Mouse (Mus musculus) heart, embryonic 12.5 days (tissue): ENCODE results near the gene Ipp. TPM values are rescaled to one million over a fixed set of nuclear protein-coding genes. Genes with fewer than 3 reads are reported as not detected.
A peak's percentile ranks its signal among the peaks of the same experiment; 100 is the strongest.

Source experiments
- ATAC-seq: fragments of 200-750 bp; cut with Nextera tagmentation; 2 replicates; pipeline ENCODE4 v1.8.0; 2017; ENCODE audit warnings: moderate TSS enrichment, moderate library complexity; ENCODE audit not compliant: insufficient number of reproducible peaks, low FRiP score
- H3K27ac ChIP-seq: fragments of 300-500 bp; sonication (generic); 2 replicates; pipeline ENCODE4 v1.5.1; 2016; ENCODE audit warnings: mild to moderate bottlenecking, moderate library complexity; ENCODE audit not compliant: poor library complexity, severe bottlenecking
- H3K27me3 ChIP-seq: fragments of 300-500 bp; sonication (generic); replicated peaks from 2 replicates; pipeline ENCODE4 v1.6.1; 2016; ENCODE audit warnings: mild to moderate bottlenecking, moderate library complexity
- H3K36me3 ChIP-seq: fragments of 300-500 bp; sonication (generic); 2 replicates; pipeline ENCODE4 v1.6.1; 2016; ENCODE audit warnings: mild to moderate bottlenecking, moderate library complexity
- H3K4me1 ChIP-seq: fragments of 300-500 bp; sonication (generic); replicated peaks from 2 replicates; pipeline ENCODE4 v1.6.1; 2016; ENCODE audit warnings: mild to moderate bottlenecking
- H3K4me2 ChIP-seq: fragments of 300-500 bp; sonication (generic); 2 replicates; pipeline ENCODE4 v1.6.1; 2016; ENCODE audit warnings: mild to moderate bottlenecking, moderate library complexity
- H3K4me3 ChIP-seq: fragments of 300-500 bp; sonication (generic); 2 replicates; pipeline ENCODE4 v1.5.1; 2016; ENCODE audit warnings: mild to moderate bottlenecking
- H3K9ac ChIP-seq: fragments of 300-500 bp; sonication (generic); 2 replicates; pipeline ENCODE4 v1.6.1; 2016; ENCODE audit warnings: mild to moderate bottlenecking, moderate library complexity
- H3K9me3 ChIP-seq: fragments of 300-500 bp; sonication (generic); replicated peaks from 2 replicates; pipeline ENCODE4 v1.6.1; 2016; ENCODE audit warnings: mild to moderate bottlenecking, moderate library complexity
- WGBS: fragments of 180-500 bp; shearing (Covaris S2); methylation state at CpG from one replicate; pipeline ENCODE4 v1.1.7; 2016; 5-methylcytosine and 5-hydroxymethylcytosine counted together
- polyA plus RNA-seq: library from polyadenylated mRNA; unstranded; fragments of >200 nt; fragmentation: Nextera tagmentation; extraction: Ambion mirVana; gene quantifications from 2 replicates; pipeline ENCODE4 v1.2.1, GENCODE M21; 2016

The Ipp gene
- polyA plus RNA-seq, 1 experiment from 2014 or later: 17.8 TPM

DNA sequence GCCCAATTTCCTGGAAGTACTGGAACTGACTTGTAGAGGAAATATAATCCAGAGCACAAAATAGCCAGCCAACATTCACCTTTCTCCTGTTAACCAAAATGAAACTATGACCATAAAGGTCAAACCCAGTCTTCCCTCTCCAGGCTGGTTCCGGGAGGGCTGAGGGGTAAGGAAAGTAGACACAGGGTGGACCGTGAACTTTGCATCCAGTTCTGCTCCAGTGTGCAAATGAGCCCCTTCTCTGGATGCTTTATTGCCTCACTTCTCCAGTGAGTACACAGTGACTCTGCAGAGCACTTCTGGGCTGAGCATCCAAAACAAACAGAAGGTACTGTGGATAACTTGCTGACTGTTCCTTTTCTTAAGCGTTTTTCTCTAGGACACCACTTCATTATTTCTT lies 7.4 kb upstream of the Ipp start:
- 66% methylated on average over 3 of the region's 3 CpGs for WGBS
- H3K4me3 ChIP-seq: no peak overlapping the region
- no peak overlapping the region for H3K27ac ChIP-seq
- H3K9me3 ChIP-seq: no peaks in the 10 kb centered on the region
- no peak overlapping the region for H3K9ac ChIP-seq
- H3K4me1 ChIP-seq: no peaks in the 10 kb centered on the region
- no peak overlapping the region for H3K4me2 ChIP-seq
- no peak for ATAC-seq
- no peaks in the 10 kb centered on the region for H3K27me3 ChIP-seq
- H3K36me3 ChIP-seq: no peaks in the 10 kb centered on the region

DNA sequence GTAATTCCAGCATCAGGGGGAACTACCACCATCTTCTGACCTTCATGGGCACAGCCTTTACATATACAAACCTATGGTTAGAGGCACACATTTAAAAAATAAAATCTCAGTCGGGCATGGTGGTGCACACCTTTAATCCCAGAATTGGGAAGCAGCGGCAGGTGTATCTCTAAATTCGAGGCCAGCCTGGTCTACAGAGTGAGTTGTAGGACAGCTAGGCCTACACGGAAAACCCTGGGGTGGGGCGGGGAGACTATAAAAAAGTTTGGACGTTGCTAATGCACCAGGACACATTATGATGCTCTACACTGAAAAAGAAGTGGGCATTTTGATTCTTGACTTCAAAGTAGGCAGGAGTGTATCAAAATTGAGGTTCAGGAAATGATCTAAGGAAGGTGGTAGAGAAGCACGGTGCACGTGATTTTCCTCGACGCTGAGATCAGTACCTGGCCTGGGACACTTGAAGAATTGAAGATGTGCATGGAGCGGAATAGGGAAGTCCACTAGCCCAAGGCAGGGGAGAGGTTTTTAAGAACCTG lies 394 bp upstream of the Ipp start:
- H3K27me3 ChIP-seq: no peaks in the 10 kb centered on the region
- H3K36me3 ChIP-seq: peaks cover 5% of the 10 kb centered on the region
- H3K9me3 ChIP-seq: no peaks in the 10 kb centered on the region
- H3K4me2 ChIP-seq: peak overlapping the region; percentile 74
- peak overlapping the region; percentile 5; the same call in 1 of the 2 replicates for H3K27ac ChIP-seq
- H3K4me1 ChIP-seq: peaks cover 10% of the 10 kb centered on the region
- WGBS: 24% methylated on average over 11 of the region's 11 CpGs
- peak overlapping the region; percentile 84 for H3K9ac ChIP-seq
- 0 out of 2 replicates have a peak, but pooled peaks have one; percentile 1 for ATAC-seq
- peak overlapping the region; percentile 68 for H3K4me3 ChIP-seq

DNA sequence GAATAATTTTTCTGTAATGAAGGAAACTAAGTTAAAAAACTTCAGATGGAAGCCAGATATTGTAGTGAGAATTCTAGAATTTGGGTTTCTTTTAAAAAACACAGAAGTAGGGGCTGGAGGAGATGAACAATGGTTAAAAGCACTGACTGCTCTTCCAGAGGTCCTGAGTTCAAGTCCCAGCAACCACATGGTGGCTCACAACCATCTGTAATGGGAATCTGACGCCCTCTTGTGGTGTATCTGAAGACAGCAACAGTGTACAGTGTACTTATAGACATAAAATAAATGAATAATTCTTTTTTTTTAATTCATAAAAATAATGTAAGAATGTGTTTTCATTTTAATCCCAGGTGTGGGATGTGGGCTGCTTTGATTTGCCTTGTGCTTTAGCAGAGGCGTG lies 23.8 kb downstream of the Ipp start:
- Histone ChIP-seq H3K9me3 (peaks cover 3% of the 10 kb centered on the region; the same call in 1 of the 2 replicates), H3K27ac (no peak overlapping the region), H3K4me1 (no peaks in the 10 kb centered on the region), H3K27me3 (no peaks in the 10 kb centered on the region), H3K9ac (no peak overlapping the region), H3K4me2 (no peak overlapping the region), H3K36me3 (peaks cover 22% of the 10 kb centered on the region), H3K4me3 (no peak overlapping the region)
- ATAC-seq: no peak
- 55% methylated on average over 2 of the region's 2 CpGs for WGBS

DNA sequence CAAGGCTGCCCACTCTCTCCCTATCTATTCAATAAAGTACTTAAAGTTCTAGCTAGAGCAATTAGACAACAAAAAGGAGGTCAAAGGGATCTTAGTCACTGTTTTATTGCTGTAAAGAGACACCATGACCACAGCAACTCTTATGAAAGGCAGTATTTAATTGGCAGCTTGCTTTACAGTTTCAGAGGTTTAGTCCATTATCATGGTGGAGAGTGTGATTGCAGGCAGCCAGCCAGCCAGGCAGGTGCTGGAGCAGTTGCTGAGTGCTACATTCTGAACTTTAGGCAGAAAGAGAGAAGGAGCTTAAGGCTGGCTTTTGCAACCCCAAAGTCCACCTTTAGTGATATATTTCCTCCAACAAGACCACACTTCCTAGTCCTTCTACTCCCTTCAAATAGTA lies 29.0 kb downstream of the Ipp start:
- Histone ChIP-seq H3K9ac (no peak overlapping the region), H3K27ac (no peak overlapping the region), H3K27me3 (no peaks in the 10 kb centered on the region), H3K4me1 (no peaks in the 10 kb centered on the region), H3K4me3 (no peak overlapping the region), H3K9me3 (0 out of 2 replicates have a peak, but pooled peaks cover 3% of the 10 kb centered on the region), H3K4me2 (no peak overlapping the region), H3K36me3 (peaks cover 21% of the 10 kb centered on the region)
- ATAC-seq: no peak

DNA sequence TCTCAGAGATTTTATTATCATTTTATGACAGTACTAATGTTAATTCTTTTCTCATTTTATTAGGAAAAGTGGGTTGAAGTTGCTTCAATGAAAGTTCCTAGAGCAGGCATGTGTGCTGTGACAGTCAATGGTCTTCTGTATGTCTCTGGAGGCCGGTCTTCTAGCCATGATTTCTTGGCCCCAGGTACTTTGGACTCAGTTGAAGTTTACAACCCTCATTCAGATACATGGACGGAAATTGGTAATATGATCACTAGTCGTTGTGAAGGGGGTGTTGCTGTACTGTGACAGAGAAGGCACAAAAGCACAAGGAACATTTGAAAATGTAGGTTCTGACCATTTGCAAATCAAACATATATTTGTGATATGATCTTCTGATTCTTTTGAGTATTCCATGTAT lies 30.4 kb downstream of the Ipp start:
- no peak overlapping the region for H3K4me2 ChIP-seq
- ATAC-seq: no peak
- H3K4me1 ChIP-seq: no peaks in the 10 kb centered on the region
- no peak overlapping the region for H3K4me3 ChIP-seq
- H3K9ac ChIP-seq: no peak overlapping the region
- H3K36me3 ChIP-seq: peaks cover 22% of the 10 kb centered on the region
- 0 out of 2 replicates have a peak, but pooled peaks cover 3% of the 10 kb centered on the region for H3K9me3 ChIP-seq
- H3K27ac ChIP-seq: no peak overlapping the region
- no peaks in the 10 kb centered on the region for H3K27me3 ChIP-seq
- 83% methylated on average over 3 of the region's 3 CpGs for WGBS

DNA sequence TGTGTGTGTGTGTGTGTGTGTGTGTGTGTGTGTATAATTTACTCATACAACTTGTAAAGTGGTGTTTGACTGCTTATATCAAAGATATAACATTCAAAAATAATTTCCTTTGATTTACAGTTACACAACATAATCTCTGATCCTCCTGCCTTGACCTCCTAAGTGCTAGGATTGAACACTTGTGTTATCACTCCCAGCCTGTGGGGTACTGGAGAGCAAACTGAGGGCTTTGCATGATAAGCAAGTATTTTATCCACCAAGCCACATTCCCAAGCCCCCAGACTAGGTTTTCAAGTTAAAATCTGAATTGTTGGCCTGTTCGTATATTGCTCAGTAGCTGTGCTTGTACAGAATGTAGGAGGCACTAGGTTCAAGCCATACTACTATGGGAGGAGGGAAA lies 43.1 kb downstream of the Ipp start:
- Histone ChIP-seq H3K9ac (no peak overlapping the region), H3K4me3 (no peak overlapping the region), H3K4me1 (peaks cover 4% of the 10 kb centered on the region; the same call in 1 of the 2 replicates), H3K36me3 (peaks cover 18% of the 10 kb centered on the region), H3K9me3 (no peaks in the 10 kb centered on the region), H3K27ac (no peak overlapping the region), H3K27me3 (no peaks in the 10 kb centered on the region), H3K4me2 (no peak overlapping the region)
- WGBS: 51% methylated on average over 1 of the region's 1 CpGs
- ATAC-seq: no peak

DNA sequence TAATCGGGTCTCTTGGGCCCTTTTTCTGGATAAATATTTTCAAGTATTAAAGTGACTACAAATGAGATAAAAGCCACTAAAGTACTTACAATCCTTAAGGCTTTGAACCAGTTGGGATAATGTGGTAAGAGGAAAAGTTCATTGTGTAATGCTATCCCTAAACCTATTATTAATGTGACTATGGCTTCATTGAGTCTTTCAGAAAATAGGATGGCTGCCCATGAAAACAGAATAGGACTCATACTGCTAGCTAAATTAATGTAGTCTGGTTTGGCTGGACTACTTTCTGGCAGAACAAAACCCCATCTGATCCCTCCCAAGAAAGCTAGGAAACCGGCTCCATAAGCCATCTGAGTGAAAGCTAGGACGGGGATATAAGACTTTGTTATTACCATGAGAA lies 45.7 kb downstream of the Ipp start:
- Histone ChIP-seq H3K4me3 (no peak overlapping the region), H3K36me3 (peaks cover 18% of the 10 kb centered on the region), H3K27me3 (no peaks in the 10 kb centered on the region), H3K27ac (no peak overlapping the region), H3K4me2 (no peak overlapping the region), H3K9ac (no peak overlapping the region), H3K4me1 (peaks cover 6% of the 10 kb centered on the region; the same call in 1 of the 2 replicates), H3K9me3 (no peaks in the 10 kb centered on the region)
- no peak for ATAC-seq
- 86% methylated on average over 3 of the region's 3 CpGs for WGBS

DNA sequence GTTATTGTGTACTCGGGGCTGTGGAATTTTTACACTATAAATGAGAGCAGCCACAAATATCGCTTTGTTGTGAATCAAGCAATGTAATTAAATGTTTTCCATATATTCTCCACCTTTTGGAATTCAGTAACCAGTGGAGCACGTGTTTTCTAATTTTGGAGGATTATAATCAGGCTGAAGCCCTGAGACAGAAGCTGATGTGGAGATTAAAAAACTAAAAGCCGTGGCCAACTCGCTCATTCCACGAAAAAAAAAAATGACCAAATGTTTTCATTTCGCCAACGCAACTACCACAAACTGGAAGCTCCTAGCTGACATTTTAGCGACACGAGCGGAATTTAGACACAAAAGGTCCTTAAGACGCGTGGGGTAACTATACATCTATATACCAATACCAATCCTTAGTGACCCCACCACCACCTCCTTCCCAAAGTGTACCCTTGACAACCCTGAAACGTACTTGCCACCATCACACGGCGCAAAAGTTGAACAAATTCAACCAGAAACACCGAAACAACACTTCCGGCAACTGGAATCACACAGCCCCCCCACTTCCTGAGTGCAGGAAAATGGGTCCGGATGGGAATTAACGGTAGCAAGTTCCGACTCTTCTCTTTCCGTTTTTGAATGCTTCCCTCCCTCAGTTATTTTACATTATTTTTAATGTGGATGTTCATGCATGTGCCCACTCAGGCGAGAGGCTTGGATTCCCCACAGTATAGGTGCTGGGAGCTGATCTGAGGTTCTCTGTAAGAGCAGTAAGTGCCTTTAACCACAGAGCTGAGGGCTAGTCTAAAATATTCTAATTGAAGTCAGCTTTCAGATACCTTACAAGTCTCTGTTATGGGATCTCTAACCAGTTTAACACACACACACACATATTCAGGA lies 48.3 kb downstream of the Ipp start, which contains the start of gene Tmem69:
TSS of gene Tmem69 (minus strand) at position 524 of the 888 bp plus-strand sequence.
- H3K9ac ChIP-seq: peak within 1 kb of the TSS; percentile 87
- WGBS: 3% methylated on average over 23 of the region's 23 CpGs
- H3K9me3 ChIP-seq: no peaks in the 10 kb centered on the region
- peak within 1 kb of the TSS; percentile 79 for H3K4me3 ChIP-seq
- H3K27me3 ChIP-seq: no peaks in the 10 kb centered on the region
- ATAC-seq: no peak
- peaks cover 20% of the 10 kb centered on the region for H3K36me3 ChIP-seq
- peaks cover 2% of the 10 kb centered on the region; the same call in 1 of the 2 replicates for H3K4me1 ChIP-seq
- peak within 1 kb of the TSS; percentile 98 for H3K27ac ChIP-seq
- H3K4me2 ChIP-seq: peak within 1 kb of the TSS; percentile 80

DNA sequence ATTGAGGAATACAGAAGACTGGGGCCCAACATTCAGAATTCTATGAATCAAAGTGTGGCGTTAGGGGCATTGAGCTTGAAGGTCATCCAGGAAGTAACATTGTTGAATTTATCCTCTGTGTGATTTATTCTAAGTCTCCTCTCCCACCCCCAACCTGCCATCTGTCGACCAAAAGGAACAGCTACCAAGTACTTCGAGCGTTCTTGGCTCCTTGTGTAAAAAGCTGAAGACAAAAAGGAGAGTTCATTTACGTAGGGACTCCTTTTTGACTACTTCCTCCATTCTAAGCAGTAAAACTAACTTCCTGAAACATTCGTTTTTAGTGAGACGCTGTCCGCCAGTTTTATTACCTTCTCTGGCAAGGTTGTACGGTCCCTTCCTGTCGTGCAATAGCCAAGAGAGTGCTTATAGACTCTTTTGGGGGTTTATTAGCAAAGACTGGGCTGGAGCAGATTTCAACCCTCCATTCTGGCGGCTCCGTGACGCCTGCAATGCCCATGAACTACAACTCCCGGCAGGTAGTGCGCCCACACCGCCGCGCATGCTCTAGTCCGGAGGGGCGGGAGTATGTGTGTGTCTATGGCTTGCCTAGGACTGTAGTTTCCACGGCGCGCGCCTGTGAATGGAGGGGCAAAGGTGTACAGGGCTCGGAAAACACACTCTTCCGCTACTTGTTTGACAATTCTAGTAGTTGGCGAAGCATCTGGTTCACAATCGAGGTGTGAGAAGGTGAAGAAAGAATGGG lies 49.4 kb downstream of the Ipp start:
- Histone ChIP-seq H3K27me3 (no peaks in the 10 kb centered on the region), H3K9me3 (no peaks in the 10 kb centered on the region), H3K9ac (peak overlapping the region; percentile 87), H3K36me3 (peaks cover 23% of the 10 kb centered on the region), H3K4me1 (0 out of 2 replicates have a peak, but pooled peaks cover 2% of the 10 kb centered on the region), H3K4me3 (peak overlapping the region; percentile 79), H3K4me2 (peak overlapping the region; percentile 80), H3K27ac (peak overlapping the region; percentile 98)
- under 1% methylated on average over 28 of the region's 28 CpGs for WGBS
- ATAC-seq: peak; percentile 95

DNA sequence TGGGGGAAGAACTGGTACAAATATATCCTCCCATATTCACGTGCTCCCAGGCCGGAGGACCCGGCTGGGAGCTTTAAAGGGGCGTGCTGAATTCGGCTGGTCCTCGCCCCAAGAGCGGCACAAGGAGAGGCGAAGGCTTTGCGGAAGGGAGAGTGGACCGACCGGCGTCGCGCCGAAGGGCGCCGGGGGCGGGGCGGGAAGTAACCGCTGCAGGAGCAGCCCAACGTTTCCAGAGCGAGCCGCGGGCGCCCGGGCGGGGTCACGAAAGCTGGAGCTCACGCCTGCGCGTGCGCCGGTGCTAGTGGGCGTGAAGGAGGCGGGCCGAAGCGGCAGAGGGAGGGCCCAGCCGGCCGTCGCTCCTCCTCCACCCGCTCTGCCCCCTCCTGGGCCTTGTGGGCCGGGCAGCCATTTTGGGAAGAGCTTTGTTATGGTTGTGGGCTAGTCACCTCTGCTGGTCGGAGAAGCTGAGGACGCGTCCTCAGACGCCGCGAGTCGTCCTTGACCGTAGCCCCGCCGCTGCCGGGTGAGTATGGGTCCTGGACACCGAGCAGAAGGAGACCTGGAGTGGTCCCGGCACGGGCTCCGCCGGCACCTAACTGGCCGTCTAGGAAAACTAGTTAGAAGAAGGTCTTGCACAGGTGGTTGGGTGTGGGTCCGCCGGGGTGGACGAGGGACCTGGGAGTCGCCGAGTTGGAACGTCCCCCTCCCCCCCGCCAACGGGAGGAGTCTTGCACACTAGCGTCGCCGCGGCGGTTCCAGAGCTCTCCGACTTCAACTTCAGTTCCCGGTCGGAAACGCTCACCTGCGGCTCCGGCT lies 50.2 kb downstream of the Ipp start, which contains the start of gene Gpbp1l1:
TSS of gene Gpbp1l1 (plus strand) at position 353 of the 816 bp plus-strand sequence.
- no peaks in the 10 kb centered on the region for H3K27me3 ChIP-seq
- peak within 1 kb of the TSS; percentile 80 for H3K4me2 ChIP-seq
- H3K9me3 ChIP-seq: no peaks in the 10 kb centered on the region
- H3K36me3 ChIP-seq: peaks cover 25% of the 10 kb centered on the region
- 0 out of 2 replicates have a peak, but pooled peaks cover 2% of the 10 kb centered on the region for H3K4me1 ChIP-seq
- H3K27ac ChIP-seq: peak within 1 kb of the TSS; percentile 98
- WGBS: under 1% methylated on average over 74 of the region's 78 CpGs
- peak; percentile 97 for ATAC-seq
- peak within 1 kb of the TSS; percentile 87 for H3K9ac ChIP-seq
- H3K4me3 ChIP-seq: peak within 1 kb of the TSS; percentile 79
